Mouse (Mus musculus) liver, embryonic 14.5 days (tissue): ENCODE measurements around the gene Chadl. TPM values are rescaled to one million over a fixed set of nuclear protein-coding genes. Genes with fewer than 3 reads are reported as not detected.

ENCODE experiments used
- ATAC-seq: fragments of 200-750 bp; cut with Nextera tagmentation; 2 replicates; pipeline ENCODE4 v1.8.0; 2017; ENCODE audit warnings: moderate number of reproducible peaks, mild to moderate bottlenecking, moderate library complexity; ENCODE audit not compliant: insufficient read depth
- DNase-seq, 3 experiments: peaks; one replicate each; pipeline ENCODE4 v3.0.0-alpha.2; 2012 to 2013; ENCODE audit warnings: low read depth in 3 of 3, low spot score in 3 of 3
- H3K27ac ChIP-seq: fragments of 300-500 bp; sonication (generic); 2 replicates; pipeline ENCODE4 v1.5.1; 2014; ENCODE audit warnings: moderate library complexity, mild to moderate bottlenecking, control low read depth, inconsistent platforms
- H3K27me3 ChIP-seq: fragments of 300-500 bp; sonication (generic); 2 replicates; pipeline ENCODE4 v1.6.1; 2014; ENCODE audit warnings: mild to moderate bottlenecking, low read length, moderate library complexity; ENCODE audit not compliant: control insufficient read depth, insufficient read depth
- H3K36me3 ChIP-seq: fragments of 300-500 bp; sonication (generic); replicated peaks from 2 replicates; pipeline ENCODE4 v1.6.1; 2014; ENCODE audit warnings: low read depth; ENCODE audit not compliant: control insufficient read depth, insufficient read depth
- H3K4me1 ChIP-seq, 2 experiments: fragments of 200-500 bp in 1 of 2; fragments of 300-500 bp in 1 of 2; sonication (generic) in 1 of 2; replicated peaks; 2 replicates each; pipeline ENCODE4 v1.6.1; 2012 to 2014; ENCODE audit warnings: antibody characterized with exemption in 1 of 2, inconsistent platforms in 1 of 2, low read length in 1 of 2; ENCODE audit not compliant: control insufficient read depth in 2 of 2, insufficient read depth in 2 of 2
- H3K4me2 ChIP-seq: fragments of 300-500 bp; sonication (generic); 2 replicates; pipeline ENCODE4 v1.6.1; 2014; ENCODE audit warnings: low read depth, mild to moderate bottlenecking, control low read depth, moderate library complexity
- H3K4me3 ChIP-seq, 2 experiments: fragments of 200-500 bp in 1 of 2; fragments of 300-500 bp in 1 of 2; sonication (generic) in 1 of 2; 2 replicates each; pipeline ENCODE4 v1.5.1; 2012 to 2014; ENCODE audit warnings: low read depth in 2 of 2, low read length in 2 of 2, mild to moderate bottlenecking in 2 of 2, control low read depth in 1 of 2, inconsistent platforms in 1 of 2, moderate library complexity in 1 of 2; ENCODE audit not compliant: insufficient read depth in 1 of 2
- H3K9ac ChIP-seq: fragments of 300-500 bp; sonication (generic); replicated peaks from 2 replicates; pipeline ENCODE4 v1.6.1; 2014; ENCODE audit warnings: mild to moderate bottlenecking, control low read depth, moderate library complexity
- H3K9me3 ChIP-seq: fragments of 300-500 bp; sonication (generic); 2 replicates; pipeline ENCODE4 v1.6.1; 2016; ENCODE audit warnings: low read length, mixed read lengths; ENCODE audit not compliant: control insufficient read depth
- CTCF ChIP-seq: IDR thresholded peaks from 2 replicates; pipeline ENCODE4 v1.5.1; 2016; ENCODE audit warnings: antibody characterized with exemption, low read depth, control low read depth
- EP300 ChIP-seq: IDR thresholded peaks from 2 replicates; pipeline ENCODE4 v1.6.1; 2016; ENCODE audit warnings: antibody characterized with exemption, low read depth
- WGBS: fragments of 180-500 bp; shearing (Covaris S2); extraction: QIAGEN DNeasy Blood & Tissue Kit; methylation state at CpG from one replicate; pipeline ENCODE4 v1.1.7; 2014; ENCODE audit not compliant: insufficient replicate concordance; 5-methylcytosine and 5-hydroxymethylcytosine counted together
- polyA plus RNA-seq, 2 experiments: library from polyadenylated mRNA; depleted of rRNA in 1 of 2; stranded (reverse) in 1 of 2; unstranded in 1 of 2; fragments of >200 nt; fragmentation: Nextera tagmentation in 1 of 2; extraction: Ambion mirVana in 1 of 2; gene quantifications; 2 replicates each; pipeline versions ENCODE4 v1.2.1 to v1.2.3; 2012 to 2014

The Chadl gene
- polyA plus RNA-seq, 2 experiments, result 0.20 to 0.25 TPM

GRCm38 (mm10) chr15:81694891-81695290 lies 2.2 kb downstream of the Chadl start:
- no peak for ATAC-seq
- H3K4me2 ChIP-seq, result peak overlapping the region; percentile 64
- no peaks in the 10 kb centered on the region for H3K4me1 ChIP-seq
- no peak for TF ChIP-seq EP300
- TF ChIP-seq CTCF, result no peak
- peak overlapping the region in 1 of 2 experiments; percentile 49; a peak in 2 of 4 replicates for H3K4me3 ChIP-seq
- H3K9ac ChIP-seq, result no peak overlapping the region
- H3K36me3 ChIP-seq, result no peaks in the 10 kb centered on the region
- no peaks in the 10 kb centered on the region for H3K9me3 ChIP-seq
- peaks cover 45% of the 10 kb centered on the region for H3K27me3 ChIP-seq
- 39% methylated on average over 19 of the region's 19 CpGs for whole genome bisulfite sequencing
- H3K27ac ChIP-seq, result no peak overlapping the region
- no peak for DNase-seq

- Histone ChIP-seq H3K36me3 (no peaks in the 10 kb centered on the region), H3K4me3 (peak overlapping the region; percentile 26 to 49), H3K9ac (no peak overlapping the region), H3K4me1 (no peaks in the 10 kb centered on the region), H3K9me3 (no peaks in the 10 kb centered on the region), H3K27me3 (peaks cover 45% of the 10 kb centered on the region), H3K4me2 (peak overlapping the region; percentile 64), H3K27ac (no peak overlapping the region)
- TF ChIP-seq CTCF (peak; percentile 72), EP300 (no peak)
- peak; percentile 73 for ATAC-seq
- DNase-seq, result peak; percentile 37 to 41 (median 41)
- WGBS, result 1% methylated on average over 93 of the region's 107 CpGs
These were observed 2.9 kb downstream of the Chadl start for GRCm38 (mm10) chr15:81693967-81694881.

- WGBS, result 9% methylated on average over 41 of the region's 41 CpGs
- TF ChIP-seq CTCF (no peak), EP300 (no peak)
- Histone ChIP-seq H3K9me3 (no peaks in the 10 kb centered on the region), H3K27me3 (peaks cover 45% of the 10 kb centered on the region), H3K4me3 (peak overlapping the region; percentile 22 to 49; a peak in 3 of 4 replicates), H3K27ac (no peak overlapping the region), H3K4me2 (peak overlapping the region; percentile 64), H3K4me1 (no peaks in the 10 kb centered on the region), H3K36me3 (no peaks in the 10 kb centered on the region), H3K9ac (no peak overlapping the region)
- ATAC-seq, result peak; percentile 17; the same call in 1 of the 2 replicates
- no peak for DNase-seq
These were observed 3.6 kb downstream of the Chadl start for GRCm38 (mm10) chr15:81693366-81693966.

GRCm38 (mm10) chr15:81680301-81680805 lies 16.7 kb downstream of the Chadl start:
- H3K4me1 ChIP-seq, result no peaks in the 10 kb centered on the region
- no peak overlapping the region for H3K9ac ChIP-seq
- no peaks in the 10 kb centered on the region for H3K27me3 ChIP-seq
- no peak overlapping the region for H3K27ac ChIP-seq
- TF ChIP-seq CTCF (no peak), EP300 (no peak)
- peaks cover 14% of the 10 kb centered on the region for H3K36me3 ChIP-seq
- ATAC-seq, result no peak
- no peak overlapping the region for H3K4me3 ChIP-seq
- H3K4me2 ChIP-seq, result no peak overlapping the region
- no peaks in the 10 kb centered on the region for H3K9me3 ChIP-seq
- 90% methylated on average over 4 of the region's 4 CpGs for WGBS
- DNase-seq, result no peak

GRCm38 (mm10) chr15:81676637-81677036 lies 20.4 kb downstream of the Chadl start:
- ATAC-seq (no peak), DNase-seq (no peak)
- peaks cover 8% of the 10 kb centered on the region for H3K36me3 ChIP-seq
- 83% methylated on average over 3 of the region's 3 CpGs for WGBS
- H3K4me3 ChIP-seq, result no peak overlapping the region
- H3K9me3 ChIP-seq, result no peaks in the 10 kb centered on the region
- no peak overlapping the region for H3K4me2 ChIP-seq
- no peak overlapping the region for H3K27ac ChIP-seq
- no peak for TF ChIP-seq EP300
- TF ChIP-seq CTCF, result no peak
- no peaks in the 10 kb centered on the region for H3K27me3 ChIP-seq
- H3K4me1 ChIP-seq, result no peaks in the 10 kb centered on the region
- H3K9ac ChIP-seq, result no peak overlapping the region
